Mouse (Mus musculus): ENCODE results near the gene Olfr344. TPM values are rescaled to one million over a fixed set of nuclear protein-coding genes. Genes with fewer than 3 reads are reported as not detected.

Gene Olfr344
- polyA plus RNA-seq (2016; fragmentation: Nextera tagmentation; extraction: Ambion mirVana): not detected in 2 replicates

- WGBS: 87% methylated on average over 1 of the region's 1 CpGs
- no peaks in the 10 kb centered on the region for H3K27me3 ChIP-seq (ENCODE audit: poor library complexity, severe bottlenecking)
- H3K9me3 ChIP-seq: peaks cover 38% of the 10 kb centered on the region
- no peak within 1 kb of the TSS for H3K4me3 ChIP-seq
- H3K36me3 ChIP-seq (replicated peaks): no peaks in the 10 kb centered on the region
- no peak within 1 kb of the TSS for H3K27ac ChIP-seq
- no peak for DNase-seq (ENCODE audit: extremely low spot score, low spot score)
- no peaks in the 10 kb centered on the region for H3K4me1 ChIP-seq
Observed at GRCm38 (mm10) chr2:36566362-36566761, at the start of gene Olfr344. Gene Olfr344, plus strand, starts transcription at chr2:36566662.

GRCm38 (mm10) chr2:36524698-36525097 is 41.8 kb upstream of the Olfr344 start, which contains the start of gene Olfr342:
Gene Olfr342, plus strand, starts transcription at chr2:36524998.
- DNase-seq (ENCODE audit: extremely low spot score, low spot score): no peak
- H3K36me3 ChIP-seq (replicated peaks): no peaks in the 10 kb centered on the region
- peaks cover 36% of the 10 kb centered on the region for H3K9me3 ChIP-seq
- WGBS: 71% methylated on average over 3 of the region's 3 CpGs
- no peak within 1 kb of the TSS for H3K27ac ChIP-seq
- no peaks in the 10 kb centered on the region for H3K4me1 ChIP-seq
- no peaks in the 10 kb centered on the region for H3K27me3 ChIP-seq (ENCODE audit: poor library complexity, severe bottlenecking)
- no peak within 1 kb of the TSS for H3K4me3 ChIP-seq

- DNase-seq (ENCODE audit: extremely low spot score, low spot score): no peak
- peaks cover 44% of the 10 kb centered on the region for H3K9me3 ChIP-seq
- H3K27me3 ChIP-seq (ENCODE audit: poor library complexity, severe bottlenecking): no peaks in the 10 kb centered on the region
- H3K27ac ChIP-seq: no peak overlapping the region
- H3K4me1 ChIP-seq: no peaks in the 10 kb centered on the region
- no peaks in the 10 kb centered on the region for H3K36me3 ChIP-seq (replicated peaks)
- H3K4me3 ChIP-seq: no peak overlapping the region
Observed at GRCm38 (mm10) chr2:36565156-36565555, 1.3 kb upstream of the Olfr344 start.

DNA sequence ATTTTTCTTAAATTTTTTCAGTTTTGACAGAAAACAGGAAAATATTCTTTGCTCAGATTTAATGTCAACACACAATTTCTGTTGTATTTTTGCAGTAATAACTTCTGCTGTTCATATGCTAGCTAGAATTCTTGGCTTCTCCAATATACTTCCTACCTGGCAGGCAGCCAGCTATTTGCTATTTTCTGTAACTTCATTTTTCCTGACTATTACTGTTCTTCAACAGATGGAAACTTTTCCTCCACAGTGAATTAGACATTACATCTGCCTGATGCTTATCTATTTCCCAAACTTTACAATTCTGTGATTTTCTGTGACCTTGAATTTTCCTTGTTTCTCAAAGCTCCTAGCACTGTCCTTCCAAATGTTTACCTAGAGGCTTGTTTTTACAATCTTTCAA is 560 bp downstream of the Olfr344 start:
- Histone ChIP-seq H3K4me1 (no peaks in the 10 kb centered on the region), H3K36me3 (replicated peaks) (no peaks in the 10 kb centered on the region), H3K9me3 (peaks cover 33% of the 10 kb centered on the region), H3K27me3 (ENCODE audit: poor library complexity, severe bottlenecking) (no peaks in the 10 kb centered on the region), H3K27ac (no peak overlapping the region), H3K4me3 (no peak overlapping the region)
- DNase-seq (ENCODE audit: extremely low spot score, low spot score): no peak

- no peak for DNase-seq (ENCODE audit: extremely low spot score, low spot score)
- Histone ChIP-seq H3K36me3 (replicated peaks) (no peaks in the 10 kb centered on the region), H3K9me3 (peaks cover 33% of the 10 kb centered on the region), H3K4me3 (no peak overlapping the region), H3K27ac (no peak overlapping the region), H3K4me1 (no peaks in the 10 kb centered on the region), H3K27me3 (ENCODE audit: poor library complexity, severe bottlenecking) (no peaks in the 10 kb centered on the region)
- 94% methylated on average over 3 of the region's 3 CpGs for WGBS
Observed at GRCm38 (mm10) chr2:36567845-36568244, 1.4 kb downstream of the Olfr344 start.

Other genes with a start within 250 kb of the Olfr344 start
- not detected in 2 replicates for gene Olfr338, start 193.1 kb upstream of the Olfr344 start, polyA plus RNA-seq (2016; fragmentation: Nextera tagmentation; extraction: Ambion mirVana)
- gene Olfr339, start 147.7 kb upstream of the Olfr344 start, polyA plus RNA-seq (2016; fragmentation: Nextera tagmentation; extraction: Ambion mirVana): not detected in 2 replicates
- gene Olfr340, start 114.1 kb upstream of the Olfr344 start, polyA plus RNA-seq (2016; fragmentation: Nextera tagmentation; extraction: Ambion mirVana): not detected in 2 replicates
- gene Olfr341, start 84.2 kb upstream of the Olfr344 start, polyA plus RNA-seq (2016; fragmentation: Nextera tagmentation; extraction: Ambion mirVana): not detected in 2 replicates
- not detected in 2 replicates for gene Olfr342, start 41.7 kb upstream of the Olfr344 start, polyA plus RNA-seq (2016; fragmentation: Nextera tagmentation; extraction: Ambion mirVana)
- not detected in 2 replicates for gene Olfr345, start 73.4 kb downstream of the Olfr344 start, polyA plus RNA-seq (2016; fragmentation: Nextera tagmentation; extraction: Ambion mirVana)
- gene Olfr346, start 119.1 kb downstream of the Olfr344 start, polyA plus RNA-seq (2016; fragmentation: Nextera tagmentation; extraction: Ambion mirVana): not detected in 2 replicates
- not detected in 2 replicates for gene Olfr347, start 165.2 kb downstream of the Olfr344 start, polyA plus RNA-seq (2016; fragmentation: Nextera tagmentation; extraction: Ambion mirVana)
- not detected in 2 replicates for gene Olfr348, start 217.6 kb downstream of the Olfr344 start, polyA plus RNA-seq (2016; fragmentation: Nextera tagmentation; extraction: Ambion mirVana)
- not detected in 2 replicates for gene Olfr50, start 223.9 kb downstream of the Olfr344 start, polyA plus RNA-seq (2016; fragmentation: Nextera tagmentation; extraction: Ambion mirVana)